Mouse (Mus musculus): ENCODE data around the gene Agtr2. TPM values are rescaled to one million over a fixed set of nuclear protein-coding genes. Genes with fewer than 3 reads are reported as not detected.

Gene Agtr2
- polyA plus RNA-seq (2021; fragmentation: Nextera tagmentation): 0.18 and 0.21 TPM in 2 replicates
- long read RNA-seq, experiment 1: 0 reads
- long read RNA-seq, experiment 2, partial matches to known transcripts: 0 of 3 reads
- long read RNA-seq, experiment 2, other reads (novel, unspliced or antisense): 0 of 3 reads

GRCm38 (mm10) chrX:21484414-21484813 is at the start of gene Agtr2:
Gene Agtr2 (plus strand): TSS chrX:21484544.

Other genes starting within 250 kb of the Agtr2 start
- not detected in 2 replicates for gene Slc6a14, start 230.4 kb downstream of the Agtr2 start, polyA plus RNA-seq (2021; fragmentation: Nextera tagmentation)